32 mouse cellular contexts compared by ENCODE assay signal in genomic region chr2:108145694-108146093, GRCm38 (mm10).
"Had no signal": no experiment of that assay in that cellular context is flagged by ENCODE, and none has a peak within 500 bp of the region (broad histone marks: within the 10 kb centered on the region; RNA-seq: fewer than 3 reads in every experiment).

No protein-coding gene starts in this region.

- H3K4me3 ChIP-seq: limb, embryonic 10.5 days; limb, embryonic 12.5 days; limb, embryonic 13.5 days; limb, embryonic 15.5 days; liver, embryonic 12.5 days; liver, embryonic 13.5 days; liver, embryonic 15.5 days; lung, embryonic 15.5 days; megakaryocyte, embryonic 14.5 days; midbrain, embryonic 10.5 days; midbrain, embryonic 12.5 days; midbrain, embryonic 13.5 days; midbrain, embryonic 15.5 days; myocyte; neural tube, embryonic 12.5 days had no signal

- H3K9ac ChIP-seq: limb, embryonic 12.5 days; limb, embryonic 13.5 days; limb, embryonic 15.5 days; liver, embryonic 12.5 days; liver, embryonic 13.5 days; liver, embryonic 14.5 days; liver, embryonic 15.5 days; liver, postnatal 0 days; lung, embryonic 14.5 days; lung, embryonic 15.5 days; midbrain, embryonic 12.5 days; midbrain, embryonic 13.5 days; midbrain, embryonic 15.5 days; neural tube, embryonic 12.5 days had no signal

- H3K27ac ChIP-seq: limb, embryonic 10.5 days; limb, embryonic 12.5 days; limb, embryonic 13.5 days; limb, embryonic 15.5 days; liver, embryonic 12.5 days; liver, embryonic 13.5 days; liver, embryonic 14.5 days; liver, embryonic 15.5 days; lung, embryonic 15.5 days; macrophage; midbrain, embryonic 10.5 days; midbrain, embryonic 12.5 days; midbrain, embryonic 13.5 days; midbrain, embryonic 15.5 days; neural tube, embryonic 12.5 days had no signal

- H3K4me1 ChIP-seq: liver, embryonic 12.5 days; liver, embryonic 13.5 days; liver, embryonic 15.5 days; lung, embryonic 15.5 days; megakaryocyte, embryonic 14.5 days; midbrain, embryonic 10.5 days; midbrain, embryonic 12.5 days; midbrain, embryonic 13.5 days; midbrain, embryonic 15.5 days; neural tube, embryonic 12.5 days had no signal

- H3K36me3 ChIP-seq: limb, embryonic 10.5 days; limb, embryonic 12.5 days; limb, embryonic 13.5 days; limb, embryonic 15.5 days; liver, embryonic 12.5 days; liver, embryonic 13.5 days; liver, embryonic 15.5 days; lung, embryonic 15.5 days; midbrain, embryonic 10.5 days; midbrain, embryonic 12.5 days; midbrain, embryonic 13.5 days; midbrain, embryonic 15.5 days; neural tube, embryonic 12.5 days had no signal

- DNase-seq: left cerebral cortex, postnatal 4 days; liver; liver, embryonic 13.5 days; liver, postnatal 0 days; lung, adult 18-20 months; lung, adult 2 months; lung, embryonic 14.5 days; lung, postnatal 10 days; lung, postnatal 14 days; lung, postnatal 36 days; lung, postnatal 4 days; midbrain, embryonic 14.5 days had no signal

- H3K9me3 ChIP-seq: limb, embryonic 10.5 days; limb, embryonic 12.5 days; limb, embryonic 13.5 days; limb, embryonic 15.5 days; liver, embryonic 12.5 days; liver, embryonic 13.5 days; liver, embryonic 15.5 days; lung, embryonic 15.5 days; megakaryocyte, embryonic 14.5 days; midbrain, embryonic 10.5 days; midbrain, embryonic 12.5 days; midbrain, embryonic 13.5 days; midbrain, embryonic 15.5 days; neural tube, embryonic 12.5 days had no signal

- ATAC-seq: liver, embryonic 12.5 days; liver, postnatal 0 days; lung, postnatal 0 days; midbrain, embryonic 13.5 days; midbrain, embryonic 15.5 days; midbrain, embryonic 16.5 days had no signal

- H3K27me3 ChIP-seq: limb, embryonic 12.5 days; limb, embryonic 13.5 days; limb, embryonic 15.5 days; liver, embryonic 12.5 days; liver, embryonic 13.5 days; liver, embryonic 15.5 days; lung, embryonic 15.5 days; megakaryocyte, embryonic 14.5 days; midbrain, embryonic 12.5 days; midbrain, embryonic 13.5 days; midbrain, embryonic 15.5 days; neural tube, embryonic 12.5 days had no signal

- H3K4me2 ChIP-seq: limb, embryonic 12.5 days; limb, embryonic 13.5 days; limb, embryonic 15.5 days; liver, embryonic 11.5 days; liver, embryonic 12.5 days; liver, embryonic 13.5 days; liver, embryonic 15.5 days; lung, embryonic 14.5 days; lung, embryonic 15.5 days; midbrain, embryonic 11.5 days; midbrain, embryonic 12.5 days; midbrain, embryonic 13.5 days; midbrain, embryonic 15.5 days; neural tube, embryonic 12.5 days had no signal
